Mouse (Mus musculus): Measurements from ENCODE around the gene Gm16253.
A peak's percentile ranks its signal among the peaks of the same experiment; 100 is the strongest.
"Not testable (repeated sequence)": the region's sequence is repeated elsewhere in the genome, so short reads cannot be mapped to it uniquely, and the experiment has no call there.

The Gm16253 gene

DNA sequence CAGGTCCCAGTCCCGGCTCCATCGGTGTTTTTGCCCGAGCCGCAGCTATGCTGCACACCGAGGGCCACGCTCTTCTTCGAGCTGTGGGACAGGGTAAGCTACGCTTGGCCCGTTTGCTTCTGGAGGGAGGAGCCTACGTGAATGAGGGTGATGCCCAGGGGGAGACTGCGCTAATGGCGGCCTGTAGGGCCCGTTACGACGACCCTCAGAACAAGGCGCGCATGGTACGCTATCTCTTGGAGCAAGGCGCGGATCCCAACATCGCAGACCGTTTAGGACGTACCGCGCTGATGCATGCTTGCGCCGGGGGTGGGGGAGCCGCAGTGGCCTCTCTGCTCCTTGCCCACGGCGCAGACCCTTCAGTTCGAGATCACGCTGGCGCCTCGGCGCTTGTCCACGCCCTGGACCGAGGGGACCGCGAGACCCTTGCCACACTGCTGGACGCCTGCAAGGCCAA, 20.7 kb downstream of the Gm16253 start:
- peak; percentile 65 for DNase-seq (ENCODE audit: extremely low spot score, low spot score)

DNA sequence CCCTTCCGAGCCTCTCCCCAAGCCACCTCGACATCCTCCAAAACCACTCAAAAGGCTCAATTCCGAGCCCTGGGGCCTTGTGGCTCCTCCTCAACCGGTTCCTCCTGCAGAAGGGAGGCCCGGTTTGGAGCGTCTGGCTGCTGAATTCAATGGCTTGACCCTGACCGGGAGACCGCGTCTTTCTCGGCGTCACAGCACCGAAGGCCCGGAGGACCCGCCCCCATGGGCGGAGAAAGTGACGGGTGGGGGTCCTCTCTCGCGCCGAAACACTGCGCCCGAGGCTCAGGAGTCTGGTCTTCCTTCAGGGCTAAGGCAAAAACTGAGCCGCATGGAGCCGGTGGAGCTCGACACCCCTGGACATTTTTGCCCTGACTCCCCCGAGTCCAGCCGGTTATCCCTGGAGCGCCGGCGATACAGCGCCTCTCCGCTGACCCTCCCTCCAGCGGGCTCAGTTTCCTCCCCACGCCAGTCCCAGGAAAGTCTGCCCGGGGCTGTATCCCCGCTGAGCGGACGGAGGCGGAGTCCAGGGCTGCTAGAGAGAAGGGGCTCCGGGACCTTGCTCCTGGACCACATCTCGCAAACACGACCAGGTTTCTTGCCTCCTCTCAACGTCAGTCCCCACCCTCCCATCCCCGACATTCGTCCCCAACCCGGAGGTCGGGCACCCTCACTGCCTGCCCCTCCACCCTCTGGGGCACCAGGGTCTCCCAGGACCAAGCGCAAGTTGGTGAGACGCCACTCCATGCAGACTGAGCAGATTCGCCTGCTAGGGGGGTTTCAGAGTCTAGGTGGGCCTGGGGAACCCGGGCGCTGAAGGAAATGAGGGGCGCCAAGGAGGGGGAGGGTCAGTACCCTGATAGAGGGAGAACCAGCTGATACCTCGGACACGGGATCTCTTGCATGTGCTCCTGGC, 21.6 kb downstream of the Gm16253 start:
- no peak for DNase-seq (ENCODE audit: extremely low spot score, low spot score)

GRCm38 (mm10) chr3:96599069-96599393, 22.2 kb downstream of the Gm16253 start:
- no peak for DNase-seq (ENCODE audit: extremely low spot score, low spot score)

GRCm38 (mm10) chr3:96599411-96599810, 22.6 kb downstream of the Gm16253 start:
- DNase-seq (ENCODE audit: extremely low spot score, low spot score) = no peak

GRCm38 (mm10) chr3:96600639-96601250, 24.0 kb downstream of the Gm16253 start, which contains the start of gene Lix1l:
Lix1l (plus strand) TSS chr3:96601149.
- DNase-seq (ENCODE audit: extremely low spot score, low spot score) = peak; percentile 92

DNA sequence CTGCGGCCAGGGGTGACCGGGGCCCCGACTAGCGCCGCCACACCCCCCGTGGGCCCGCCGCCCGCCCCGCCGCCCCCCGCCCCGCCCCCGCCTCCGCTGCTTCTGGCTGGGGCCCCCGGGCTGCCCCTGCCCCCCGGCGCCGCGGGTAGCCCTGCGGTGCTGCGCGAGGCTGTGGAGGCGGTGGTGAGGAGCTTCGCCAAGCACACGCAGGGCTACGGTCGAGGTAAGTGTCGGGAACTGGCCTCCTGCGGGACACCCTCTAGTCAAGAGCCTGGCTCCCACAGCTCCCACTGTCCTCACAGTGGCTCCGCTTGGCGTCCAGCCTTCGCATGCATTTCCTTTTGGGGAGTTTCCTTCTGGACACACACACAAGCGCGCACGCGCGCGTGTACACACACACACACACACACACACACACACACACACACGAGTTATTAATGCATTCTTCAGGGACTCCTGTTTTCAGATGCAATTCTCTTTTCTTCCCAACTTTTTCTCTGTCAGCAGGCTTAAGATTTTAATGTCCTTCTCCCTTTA, 24.5 kb downstream of the Gm16253 start:
- DNase-seq (ENCODE audit: extremely low spot score, low spot score) = peak; percentile 73

DNA sequence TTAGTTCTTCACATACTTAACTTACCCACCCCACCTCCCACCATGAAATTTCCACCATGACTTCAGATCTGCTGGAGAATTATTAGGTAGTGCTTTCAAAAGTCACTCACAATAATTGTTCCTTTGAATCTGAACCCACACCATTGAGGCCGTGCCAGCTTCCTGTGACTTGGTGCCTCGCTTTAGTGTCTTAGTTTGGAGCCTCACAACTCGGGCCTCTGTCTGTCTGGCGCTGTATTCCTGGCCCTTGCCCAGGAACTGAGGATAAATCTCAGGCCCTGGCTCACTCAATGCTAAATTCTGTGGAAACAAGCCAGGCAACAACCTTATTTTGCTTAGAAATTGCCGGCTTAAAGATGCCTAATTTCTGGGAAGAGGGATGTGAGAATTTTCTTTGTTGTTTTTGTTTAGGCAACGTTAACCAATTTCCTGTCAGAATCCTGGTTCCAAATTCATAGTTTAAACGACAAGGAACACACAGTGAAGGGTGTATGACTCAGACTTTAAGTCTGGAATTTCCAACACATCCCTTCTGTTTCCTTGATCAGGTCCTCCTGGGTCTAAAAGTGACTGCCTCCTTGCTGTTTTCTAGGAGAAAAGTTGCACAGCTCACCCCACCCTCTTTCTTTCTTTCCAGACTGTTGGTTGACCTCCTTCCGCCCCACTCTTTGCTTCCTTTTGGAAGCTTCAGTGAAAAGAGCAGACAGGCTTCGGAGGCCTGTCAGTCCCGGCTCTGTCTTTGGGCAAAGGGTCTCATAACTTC, 25.3 kb downstream of the Gm16253 start:
- no peak for DNase-seq (ENCODE audit: extremely low spot score, low spot score)

DNA sequence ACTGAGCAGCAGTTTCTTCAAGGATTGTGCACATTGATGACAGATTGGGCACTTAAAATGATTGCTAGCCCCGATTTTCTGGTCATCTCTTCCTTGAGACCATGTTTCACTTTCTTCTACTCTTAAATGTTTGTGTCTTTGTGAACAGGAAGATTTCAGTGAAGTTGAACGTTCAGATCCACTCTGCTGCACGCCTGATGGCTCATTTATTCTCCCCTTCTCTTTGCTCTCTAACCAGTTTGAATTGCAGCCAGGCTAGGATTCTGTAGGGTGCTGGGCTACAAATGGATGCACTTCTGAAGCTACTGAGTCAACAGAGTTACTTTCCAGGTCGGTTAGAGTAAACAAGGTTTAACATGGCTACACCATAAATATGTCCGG, 25.9 kb downstream of the Gm16253 start:
- DNase-seq (ENCODE audit: extremely low spot score, low spot score) = no peak

- DNase-seq (ENCODE audit: extremely low spot score, low spot score) = no peak
Measured at GRCm38 (mm10) chr3:96603311-96603710, 26.5 kb downstream of the Gm16253 start.

GRCm38 (mm10) chr3:96606007-96606406, 29.2 kb downstream of the Gm16253 start:
- not testable (repeated sequence) for DNase-seq (ENCODE audit: extremely low spot score, low spot score)

DNA sequence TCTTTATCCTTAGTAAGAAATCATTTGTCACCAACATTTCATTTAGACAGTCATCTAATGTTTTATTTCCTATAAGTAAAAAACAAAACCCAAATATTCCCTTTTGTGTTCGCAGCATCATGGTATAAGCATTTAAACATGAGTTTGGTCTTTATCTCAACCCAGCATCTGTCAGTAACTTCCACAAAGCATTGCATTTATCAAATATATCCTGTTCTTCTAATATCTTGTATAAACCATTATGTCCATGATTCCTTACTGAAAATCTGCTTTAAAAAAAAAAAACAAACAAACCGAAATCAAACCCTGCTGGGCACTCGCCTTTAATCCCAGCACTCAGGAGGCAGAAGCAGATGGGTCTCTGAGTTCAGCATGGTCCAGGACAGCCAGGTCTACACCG, 29.8 kb downstream of the Gm16253 start:
- no peak for DNase-seq (ENCODE audit: extremely low spot score, low spot score)

DNA sequence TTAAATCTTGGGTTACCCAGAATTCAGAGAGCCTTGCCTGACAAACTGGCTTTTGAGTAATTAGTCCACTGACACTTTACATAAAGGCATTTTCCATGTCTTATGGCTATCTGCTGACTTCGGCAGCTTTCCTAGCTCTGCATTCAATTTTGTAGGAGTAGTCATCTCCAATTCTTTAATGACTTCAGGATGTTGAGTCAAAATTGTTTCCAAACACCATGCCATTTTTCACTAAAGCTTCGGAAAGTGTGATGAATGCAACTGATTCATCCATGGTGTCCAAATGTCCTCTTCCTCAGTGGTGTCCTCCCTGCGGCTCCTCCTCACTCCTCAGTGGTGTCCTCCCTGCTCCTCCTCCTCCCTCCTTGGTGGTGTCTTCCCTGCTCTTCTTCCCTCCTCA, 41.2 kb downstream of the Gm16253 start:
- no peak for DNase-seq (ENCODE audit: extremely low spot score, low spot score)

- no peak for DNase-seq (ENCODE audit: extremely low spot score, low spot score)
Measured at GRCm38 (mm10) chr3:96623201-96623600, 46.4 kb downstream of the Gm16253 start.

DNA sequence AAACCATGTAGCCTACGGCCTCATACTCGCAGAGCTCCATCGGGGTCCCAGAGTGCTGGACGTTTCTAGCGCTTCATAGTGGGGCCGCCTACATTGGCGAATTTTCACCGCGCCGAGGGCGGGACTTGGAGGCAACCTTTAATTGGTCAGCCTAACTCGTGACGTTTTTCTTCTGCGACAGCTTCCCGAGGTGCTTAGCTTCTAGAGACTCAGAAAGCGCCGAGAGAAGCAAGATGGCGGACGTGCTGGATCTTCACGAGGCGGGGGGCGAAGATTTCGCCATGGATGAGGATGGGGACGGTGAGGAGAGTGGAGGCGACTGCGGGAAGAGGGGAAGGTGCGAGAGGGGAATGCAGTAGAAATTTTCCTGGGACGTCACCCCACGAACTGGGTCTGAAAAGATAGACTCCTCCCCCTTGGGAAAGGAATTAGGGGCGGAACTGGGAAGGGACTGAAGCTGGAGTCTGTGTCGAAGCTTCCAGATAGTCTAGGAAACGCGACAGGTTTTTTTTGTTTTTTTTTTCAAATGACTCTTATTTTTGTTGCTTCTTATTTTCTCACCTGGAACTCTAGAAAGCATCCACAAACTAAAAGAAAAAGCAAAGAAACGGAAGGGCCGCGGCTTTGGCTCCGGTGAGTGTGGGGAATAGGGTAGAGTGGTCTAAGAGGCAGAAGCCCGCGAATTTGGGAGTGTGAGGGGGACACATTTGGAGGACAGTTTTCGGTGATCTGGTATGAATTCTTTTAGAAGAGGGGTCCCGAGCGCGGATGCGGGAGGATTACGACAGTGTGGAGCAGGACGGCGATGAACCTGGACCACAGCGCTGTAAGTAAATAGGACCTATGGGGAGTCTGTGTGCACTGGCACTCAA, 53.2 kb downstream of the Gm16253 start, which contains the start of gene Rbm8a:
Rbm8a (plus strand) TSS at position 205 of the 872 bp plus-strand sequence.
- DNase-seq (ENCODE audit: extremely low spot score, low spot score) = peak; percentile 95
